ENCODE assay signal across 15 mouse cellular contexts in genomic region chr1:169385740-169386424, GRCm38 (mm10).
DNase-seq lines count a peak whose midpoint lies in the region; ATAC-seq and TF ChIP-seq lines count a peak whose summit lies in the region.
"Had no signal": no experiment of that assay in that cellular context is flagged by ENCODE, and none has a peak within 500 bp of the region (broad histone marks: within the 10 kb centered on the region; RNA-seq: fewer than 3 reads in every experiment).

No protein-coding gene starts in this region.

- no peak for TF ChIP-seq POLR2A in kidney, adult 2 months (IDR thresholded peaks at IDR 0.05; ENCODE audit: low read depth, low read length)
- no peak for TF ChIP-seq POLR2A in brain, embryonic 14.5 days (IDR thresholded peaks at IDR 0.05; ENCODE audit: borderline replicate concordance, extremely low read depth, insufficient read depth, insufficient read length, poor library complexity, severe bottlenecking)

- H3K9me3 ChIP-seq in hindbrain, embryonic 11.5 days (ENCODE audit: control insufficient read depth, low read length): no peaks in the 10 kb centered on the region
- H3K9me3 ChIP-seq in midbrain, embryonic 11.5 days (ENCODE audit: control insufficient read depth, low read length): no peaks in the 10 kb centered on the region
- H3K9me3 ChIP-seq: embryonic facial prominence, embryonic 15.5 days had no signal

- H3K27ac ChIP-seq in kidney, adult 2 months (ENCODE audit: insufficient read depth, low read depth, low read length): no peak overlapping the region
- H3K27ac ChIP-seq in hindbrain, embryonic 11.5 days (ENCODE audit: low read depth, low read length): no peak overlapping the region
- H3K27ac ChIP-seq in midbrain, embryonic 11.5 days (ENCODE audit: low read depth, low read length): no peak overlapping the region; the same call in 1 of the 2 replicates
- H3K27ac ChIP-seq: embryonic facial prominence, embryonic 15.5 days had no signal

- H3K4me2 ChIP-seq in hindbrain, embryonic 11.5 days (replicated peaks; ENCODE audit: low read depth, low read length): no peak overlapping the region
- H3K4me2 ChIP-seq in midbrain, embryonic 11.5 days: no peak overlapping the region
- H3K4me2 ChIP-seq: embryonic facial prominence, embryonic 15.5 days; heart, embryonic 11.5 days had no signal

- H3K4me1 ChIP-seq in kidney, adult 2 months (ENCODE audit: control insufficient read depth, insufficient read depth, low read length): peaks cover 2% of the 10 kb centered on the region; the same call in 1 of the 2 replicates
- H3K4me1 ChIP-seq in hindbrain, embryonic 11.5 days (replicated peaks; ENCODE audit: control insufficient read depth, insufficient read depth, low read length): no peaks in the 10 kb centered on the region
- no peaks in the 10 kb centered on the region for H3K4me1 ChIP-seq in midbrain, embryonic 11.5 days (ENCODE audit: control insufficient read depth, insufficient read depth, low read length)
- H3K4me1 ChIP-seq: embryonic facial prominence, embryonic 15.5 days; megakaryocyte, embryonic 14.5 days had no signal

- ATAC-seq in hindbrain, embryonic 11.5 days (ENCODE audit: low FRiP score): peak; percentile 75
- ATAC-seq in midbrain, embryonic 11.5 days (ENCODE audit: low FRiP score): peak; percentile 80

- H3K36me3 ChIP-seq in kidney, adult 2 months (ENCODE audit: control insufficient read depth, insufficient read depth, low read length): no peaks in the 10 kb centered on the region
- no peaks in the 10 kb centered on the region for H3K36me3 ChIP-seq in hindbrain, embryonic 11.5 days (ENCODE audit: control insufficient read depth, insufficient read depth, low read length)
- no peaks in the 10 kb centered on the region for H3K36me3 ChIP-seq in midbrain, embryonic 11.5 days (ENCODE audit: control insufficient read depth, insufficient read depth, low read length)
- H3K36me3 ChIP-seq: embryonic facial prominence, embryonic 15.5 days had no signal

- H3K9ac ChIP-seq in hindbrain, embryonic 11.5 days (ENCODE audit: low read depth, low read length): no peak overlapping the region
- no peak overlapping the region for H3K9ac ChIP-seq in midbrain, embryonic 11.5 days (ENCODE audit: low read length)
- H3K9ac ChIP-seq: embryonic facial prominence, embryonic 15.5 days had no signal

- no peaks in the 10 kb centered on the region for H3K27me3 ChIP-seq in kidney, adult 2 months (replicated peaks; ENCODE audit: control insufficient read depth, insufficient read depth, low read length)
- H3K27me3 ChIP-seq in hindbrain, embryonic 11.5 days (ENCODE audit: control insufficient read depth, insufficient read depth, low read length): no peaks in the 10 kb centered on the region
- H3K27me3 ChIP-seq in midbrain, embryonic 11.5 days (ENCODE audit: control insufficient read depth, insufficient read depth, low read length): no peaks in the 10 kb centered on the region
- H3K27me3 ChIP-seq: embryonic facial prominence, embryonic 15.5 days; megakaryocyte, embryonic 14.5 days had no signal

- 54% methylated on average over 10 of the region's 10 CpGs for whole genome bisulfite sequencing in kidney, adult 2 months
- WGBS in hindbrain, embryonic 11.5 days: 52% methylated on average over 10 of the region's 10 CpGs
- 69% methylated on average over 10 of the region's 10 CpGs for WGBS in midbrain, embryonic 11.5 days

- TF ChIP-seq CTCF in kidney, adult 2 months (conservative IDR thresholded peaks at IDR 0.05; ENCODE audit: insufficient read depth, insufficient read length, low read depth, low read length): no peak
- no peak for TF ChIP-seq CTCF in brain, embryonic 14.5 days (IDR thresholded peaks at IDR 0.05; ENCODE audit: borderline replicate concordance, extremely low read depth, insufficient read depth, insufficient read length)

- no peak overlapping the region for H3K4me3 ChIP-seq in kidney, adult 2 months (ENCODE audit: insufficient read depth, low read depth, low read length)
- H3K4me3 ChIP-seq in hindbrain, embryonic 11.5 days (ENCODE audit: low read depth, low read length): no peak overlapping the region
- no peak overlapping the region for H3K4me3 ChIP-seq in midbrain, embryonic 11.5 days (ENCODE audit: low read depth, low read length)
- H3K4me3 ChIP-seq: embryonic facial prominence, embryonic 15.5 days; megakaryocyte, embryonic 14.5 days had no signal

- peak; percentile 21 for DNase-seq in kidney, adult 2 months
- DNase-seq in kidney, adult 18-20 months: no peak
- peak; percentile 71 for DNase-seq in brain, embryonic 14.5 days (ENCODE audit: low read depth)
- peak; percentile 30 for DNase-seq in hindbrain, embryonic 11.5 days (ENCODE audit: low spot score)
- DNase-seq in midbrain, embryonic 11.5 days (ENCODE audit: low spot score, missing footprints): no peak
- DNase-seq in spleen, postnatal 36 days (ENCODE audit: low spot score in 2 of 2): no peak
- DNase-seq in heart, adult 9 months (ENCODE audit: low spot score in 2 of 2): no peak
- DNase-seq in natural killer cell, adult 2 months (ENCODE audit: low spot score in 2 of 2): no peak
- DNase-seq: adrenal gland, postnatal 25 days; cerebellum, postnatal 10 days; gastrocnemius, postnatal 14 days; thymus, adult 2 months had no signal

Comparison
In these comparisons a context has a peak if more than half of its experiments do, and no peak if none do; other contexts are left out.
1. DNase-seq: peak in kidney, adult 2 months (single experiment), brain, embryonic 14.5 days (single experiment) and hindbrain, embryonic 11.5 days (single experiment); none in kidney, adult 18-20 months (single experiment), midbrain, embryonic 11.5 days (single experiment), spleen, postnatal 36 days (0 of 2), heart, adult 9 months (0 of 2) and natural killer cell, adult 2 months (0 of 2).